In genomic region chr3:137827678-137828077, GRCm38 (mm10) we compare ENCODE assay signal across 9 mouse cellular contexts. TPM values are rescaled to one million over a fixed set of nuclear protein-coding genes. Genes with fewer than 3 reads are reported as not detected.
DNase-seq lines count a peak whose midpoint lies in the region; ATAC-seq and TF ChIP-seq lines count a peak whose summit lies in the region.
"Had no signal": no experiment of that assay in that cellular context is flagged by ENCODE, and none has a peak within 500 bp of the region (broad histone marks: within the 10 kb centered on the region; RNA-seq: fewer than 3 reads in every experiment).

No protein-coding gene starts in this region.

- no peak overlapping the region for H3K4me3 ChIP-seq in hindbrain, embryonic 13.5 days
- H3K4me3 ChIP-seq in hindbrain, postnatal 0 days (ENCODE audit: low read length): no peak overlapping the region
- H3K4me3 ChIP-seq in limb, embryonic 11.5 days (ENCODE audit: low read depth, low read length): no peak overlapping the region
- no peak overlapping the region for H3K4me3 ChIP-seq in stomach, postnatal 0 days (ENCODE audit: low read depth, low read length)
- H3K4me3 ChIP-seq: left cerebral cortex, adult 2 months had no signal

- no peaks in the 10 kb centered on the region for H3K27me3 ChIP-seq in hindbrain, embryonic 13.5 days
- no peaks in the 10 kb centered on the region for H3K27me3 ChIP-seq in hindbrain, postnatal 0 days (ENCODE audit: insufficient read depth, low read length)
- no peaks in the 10 kb centered on the region for H3K27me3 ChIP-seq in limb, embryonic 11.5 days (ENCODE audit: control insufficient read depth, insufficient read depth, low read length)
- no peaks in the 10 kb centered on the region for H3K27me3 ChIP-seq in stomach, postnatal 0 days (ENCODE audit: control insufficient read depth, insufficient read depth, low read length)

- intact Hi-C loops in left cerebral cortex, postnatal 25 days (cut with DNase I): no loop called here
- intact Hi-C loops in gastrocnemius, postnatal 36 days (cut with DNase I): no loop called here

- WGBS in hindbrain, embryonic 13.5 days: 40% methylated on average over 11 of the region's 11 CpGs
- 51% methylated on average over 11 of the region's 11 CpGs for WGBS in hindbrain, postnatal 0 days
- 19% methylated on average over 11 of the region's 11 CpGs for WGBS in limb, embryonic 11.5 days
- 22% methylated on average over 11 of the region's 11 CpGs for WGBS in stomach, postnatal 0 days

- H3K27ac ChIP-seq in hindbrain, embryonic 13.5 days: 0 out of 2 replicates have a peak overlapping the region, but pooled peaks have one; percentile 12
- no peak overlapping the region for H3K27ac ChIP-seq in hindbrain, postnatal 0 days
- H3K27ac ChIP-seq in limb, embryonic 11.5 days (replicated peaks; ENCODE audit: low read depth, low read length): no peak overlapping the region
- 0 out of 2 replicates have a peak overlapping the region, but pooled peaks have one; percentile 4 for H3K27ac ChIP-seq in stomach, postnatal 0 days (replicated peaks)
- H3K27ac ChIP-seq: left cerebral cortex, adult 2 months had no signal

- ATAC-seq in hindbrain, embryonic 13.5 days (ENCODE audit: low FRiP score): no peak
- no peak for ATAC-seq in hindbrain, postnatal 0 days
- no peak for ATAC-seq in limb, embryonic 11.5 days (ENCODE audit: insufficient number of reproducible peaks, low FRiP score, low TSS enrichment, low read depth)
- no peak for ATAC-seq in stomach, postnatal 0 days (ENCODE audit: low FRiP score, low TSS enrichment)

- no peak overlapping the region for H3K4me2 ChIP-seq in hindbrain, embryonic 13.5 days
- H3K4me2 ChIP-seq in hindbrain, postnatal 0 days (ENCODE audit: low read depth, low read length): no peak overlapping the region
- H3K4me2 ChIP-seq in limb, embryonic 11.5 days (ENCODE audit: low read depth, severe bottlenecking): 0 out of 2 replicates have a peak overlapping the region, but pooled peaks have one; percentile 8
- H3K4me2 ChIP-seq in stomach, postnatal 0 days (replicated peaks; ENCODE audit: low read depth): no peak overlapping the region

- no peak for DNase-seq in hindbrain, postnatal 0 days (ENCODE audit: low spot score)
- peak; percentile 29 for DNase-seq in retina, postnatal 1 day
- no peak for DNase-seq in retina, embryonic 14.5 days (ENCODE audit: low spot score)
- peak; percentile 26 for DNase-seq in limb, embryonic 11.5 days (ENCODE audit: low spot score)
- no peak for DNase-seq in stomach, postnatal 0 days (ENCODE audit: low spot score)
- no peak for DNase-seq in left cerebral cortex, postnatal 25 days (ENCODE audit: low spot score in 2 of 2)
- no peak for DNase-seq in gastrocnemius, postnatal 36 days

- 0 out of 2 replicates have a peak, but pooled peaks cover 4% of the 10 kb centered on the region for H3K4me1 ChIP-seq in hindbrain, embryonic 13.5 days (replicated peaks)
- H3K4me1 ChIP-seq in hindbrain, postnatal 0 days (ENCODE audit: insufficient read depth, low read length): no peaks in the 10 kb centered on the region
- no peaks in the 10 kb centered on the region for H3K4me1 ChIP-seq in limb, embryonic 11.5 days (ENCODE audit: control insufficient read depth, insufficient read depth, low read length)
- no peaks in the 10 kb centered on the region for H3K4me1 ChIP-seq in stomach, postnatal 0 days (replicated peaks; ENCODE audit: control insufficient read depth, insufficient read depth)

- H3K9me3 ChIP-seq in hindbrain, embryonic 13.5 days: no peaks in the 10 kb centered on the region
- no peaks in the 10 kb centered on the region for H3K9me3 ChIP-seq in hindbrain, postnatal 0 days (ENCODE audit: low read length)
- H3K9me3 ChIP-seq in limb, embryonic 11.5 days (ENCODE audit: control insufficient read depth, low read length): no peaks in the 10 kb centered on the region
- H3K9me3 ChIP-seq in stomach, postnatal 0 days (ENCODE audit: control insufficient read depth, low read length): no peaks in the 10 kb centered on the region

- H3K9ac ChIP-seq in hindbrain, embryonic 13.5 days: no peak overlapping the region
- no peak overlapping the region for H3K9ac ChIP-seq in hindbrain, postnatal 0 days (replicated peaks; ENCODE audit: low read length)
- H3K9ac ChIP-seq in limb, embryonic 11.5 days (ENCODE audit: low read length): no peak overlapping the region
- no peak overlapping the region for H3K9ac ChIP-seq in stomach, postnatal 0 days (ENCODE audit: low read length)

- no peak for TF ChIP-seq CTCF in hindbrain, postnatal 0 days (IDR thresholded peaks at IDR 0.05; ENCODE audit: low read depth)
- TF ChIP-seq CTCF in stomach, postnatal 0 days (IDR thresholded peaks at IDR 0.05; ENCODE audit: low read depth): no peak

- H3K36me3 ChIP-seq in hindbrain, embryonic 13.5 days: no peaks in the 10 kb centered on the region
- H3K36me3 ChIP-seq in hindbrain, postnatal 0 days (ENCODE audit: insufficient read depth, low read length): no peaks in the 10 kb centered on the region
- no peaks in the 10 kb centered on the region for H3K36me3 ChIP-seq in limb, embryonic 11.5 days (ENCODE audit: control insufficient read depth, insufficient read depth, low read length)
- H3K36me3 ChIP-seq in stomach, postnatal 0 days (ENCODE audit: control insufficient read depth, insufficient read depth, low read length): no peaks in the 10 kb centered on the region

- TF ChIP-seq EP300 in stomach, postnatal 0 days (optimal IDR thresholded peaks at IDR 0.05): no peak

RNA-seq across cellular contexts. Expression of gene H2afz, which starts 36.6 kb away (rescaled TPM):
- 1,016 and 1,041 TPM in 2 replicates for polyA plus RNA-seq in hindbrain, embryonic 13.5 days (2015; fragmentation: Nextera tagmentation; extraction: Ambion mirVana)
- 542 and 567 TPM in 2 replicates for total RNA-seq in hindbrain, postnatal 0 days (2014; rRNA removed)
- polyA plus RNA-seq in hindbrain, postnatal 0 days (2015; fragmentation: Nextera tagmentation; extraction: Ambion mirVana): 814 and 865 TPM in 2 replicates
- polyA plus RNA-seq in limb, embryonic 11.5 days (2014; fragmentation: Nextera tagmentation; extraction: Ambion mirVana): 3,201 and 3,406 TPM in 2 replicates
- 779 and 844 TPM in 2 replicates for polyA plus RNA-seq in stomach, postnatal 0 days (2015; fragmentation: Nextera tagmentation; extraction: Ambion mirVana)
- 100 to 1,000 TPM; 156 to 186 TPM for total RNA-seq in left cerebral cortex, postnatal 25 days (2021)
- total RNA-seq in gastrocnemius, postnatal 36 days (2021): 10 to 100 TPM; 65.6 to 74.7 TPM

RNA-seq across cellular contexts. Expression of gene Dnajb14, which starts 39.8 kb away (rescaled TPM):
- polyA plus RNA-seq in hindbrain, embryonic 13.5 days (2015; fragmentation: Nextera tagmentation; extraction: Ambion mirVana): 11.7 and 11.9 TPM in 2 replicates
- total RNA-seq in hindbrain, postnatal 0 days (2014; rRNA removed): 22.4 and 22.5 TPM in 2 replicates
- 19.2 and 21.9 TPM in 2 replicates for polyA plus RNA-seq in hindbrain, postnatal 0 days (2015; fragmentation: Nextera tagmentation; extraction: Ambion mirVana)
- polyA plus RNA-seq in limb, embryonic 11.5 days (2014; fragmentation: Nextera tagmentation; extraction: Ambion mirVana): 10.4 and 12.7 TPM in 2 replicates
- polyA plus RNA-seq in stomach, postnatal 0 days (2015; fragmentation: Nextera tagmentation; extraction: Ambion mirVana): 10.8 and 12.6 TPM in 2 replicates
- total RNA-seq in left cerebral cortex, postnatal 25 days (2021): 10 to 100 TPM; 44.5 to 46.3 TPM
- total RNA-seq in gastrocnemius, postnatal 36 days (2021): 1 to 10 TPM; 6.9 to 7.2 TPM

Comparison
In these comparisons a context has a peak if more than half of its experiments do, and no peak if none do; other contexts are left out.
1. H3K27ac ChIP-seq: peak in hindbrain, embryonic 13.5 days (single experiment) and stomach, postnatal 0 days (single experiment); none in hindbrain, postnatal 0 days (single experiment) and limb, embryonic 11.5 days (single experiment).
2. DNase-seq: peak in retina, postnatal 1 day (single experiment) and limb, embryonic 11.5 days (single experiment); none in hindbrain, postnatal 0 days (single experiment), retina, embryonic 14.5 days (single experiment), stomach, postnatal 0 days (single experiment), left cerebral cortex, postnatal 25 days (0 of 2) and gastrocnemius, postnatal 36 days (0 of 2).